Mouse (Mus musculus): ENCODE measurements at regions not wholly inside any gene's neighbourhood (a gene's known extent, or its start where the extent isn't known, plus 50 kb on each side); places are given as distances from the start of the nearest gene placed in this dataset.

DNA sequence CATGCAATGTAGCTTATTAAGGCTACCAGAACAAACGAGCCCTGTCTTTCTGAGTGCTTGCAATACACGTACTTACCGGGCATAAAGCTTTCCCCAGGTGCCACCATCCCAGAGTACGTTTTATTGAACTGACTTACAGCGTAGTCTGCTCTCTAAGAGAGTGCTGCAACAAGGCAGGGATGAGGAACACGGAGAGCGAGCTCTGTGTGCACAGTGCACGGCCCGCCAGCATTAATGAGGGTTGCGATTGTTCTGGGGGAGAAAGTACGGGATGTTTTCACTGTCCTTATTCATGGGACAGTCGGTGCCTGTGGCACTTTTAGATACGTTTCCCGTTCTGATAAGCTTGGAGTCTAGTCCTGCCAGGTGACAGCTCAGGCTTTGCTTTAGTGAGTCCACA lies 331.7 kb downstream of the Etnk1 start:
- no peak for TF ChIP-seq CTCF (IDR thresholded peaks at IDR 0.05; ENCODE audit: extremely low read depth, insufficient read depth, low read length)
- TF ChIP-seq POLR2A (IDR thresholded peaks at IDR 0.05; ENCODE audit: extremely low read depth, insufficient read depth, low read length), result no peak

Measured in cortical plate, adult 2 months (tissue).